In genomic region chr8:94983881-94984516, GRCm38 (mm10) we compare ENCODE assay signal across 8 mouse cellular contexts. TPM values are rescaled to one million over a fixed set of nuclear protein-coding genes. Genes with fewer than 3 reads are reported as not detected.
DNase-seq lines count a peak whose midpoint lies in the region; ATAC-seq and TF ChIP-seq lines count a peak whose summit lies in the region.

No protein-coding gene starts in this region.

- peak overlapping the region; percentile 22; the same call in 1 of the 2 replicates for H3K4me3 ChIP-seq in lung, embryonic 14.5 days (ENCODE audit: low read depth, low read length)
- H3K4me3 ChIP-seq in intestine, postnatal 0 days (ENCODE audit: low read depth, low read length): no peak overlapping the region
- peak overlapping the region; percentile 61 for H3K4me3 ChIP-seq in liver, embryonic 11.5 days (ENCODE audit: low read depth, low read length)
- H3K4me3 ChIP-seq in neural tube, embryonic 14.5 days (ENCODE audit: low read depth, low read length): peak overlapping the region; percentile 15; the same call in 1 of the 2 replicates

- H3K4me1 ChIP-seq in lung, embryonic 14.5 days (ENCODE audit: insufficient read depth): peaks cover 8% of the 10 kb centered on the region
- 0 out of 2 replicates have a peak, but pooled peaks cover 6% of the 10 kb centered on the region for H3K4me1 ChIP-seq in intestine, postnatal 0 days (replicated peaks; ENCODE audit: control insufficient read depth, insufficient read depth, low read length)
- H3K4me1 ChIP-seq in liver, embryonic 11.5 days (replicated peaks; ENCODE audit: control insufficient read depth, insufficient read depth, low read length): peaks cover 60% of the 10 kb centered on the region
- peaks cover 26% of the 10 kb centered on the region for H3K4me1 ChIP-seq in neural tube, embryonic 14.5 days (ENCODE audit: control insufficient read depth, insufficient read depth, low read length)

- H3K27me3 ChIP-seq in lung, embryonic 14.5 days (ENCODE audit: insufficient read depth, low read length): no peaks in the 10 kb centered on the region
- no peaks in the 10 kb centered on the region for H3K27me3 ChIP-seq in intestine, postnatal 0 days (replicated peaks; ENCODE audit: control insufficient read depth, insufficient read depth, low read length)
- H3K27me3 ChIP-seq in liver, embryonic 11.5 days (replicated peaks; ENCODE audit: control insufficient read depth, insufficient read depth, low read length): no peaks in the 10 kb centered on the region
- H3K27me3 ChIP-seq in neural tube, embryonic 14.5 days (ENCODE audit: control insufficient read depth, insufficient read depth, low read length): no peaks in the 10 kb centered on the region

- DNase-seq in lung, embryonic 14.5 days: peak; percentile 48
- no peak for DNase-seq in lung, postnatal 25 days (ENCODE audit: low spot score)
- peak; percentile 86 for DNase-seq in c-Kit-positive CD71-positive TER-119-positive erythroid progenitor cells, embryonic 14.5 days (ENCODE audit: low spot score)
- DNase-seq in heart, adult 11 months: peak; percentile 99
- peak; percentile 72 for DNase-seq in liver, embryonic 11.5 days (ENCODE audit: low spot score)
- DNase-seq in thymus, postnatal 4 days: no peak

- H3K9ac ChIP-seq in lung, embryonic 14.5 days: peak overlapping the region; percentile 21; the same call in 1 of the 2 replicates
- peak overlapping the region; percentile 26; the same call in 1 of the 2 replicates for H3K9ac ChIP-seq in intestine, postnatal 0 days (ENCODE audit: low read depth, low read length)
- H3K9ac ChIP-seq in liver, embryonic 11.5 days (ENCODE audit: low read depth, low read length): peak overlapping the region; percentile 78
- peak overlapping the region; percentile 32; the same call in 1 of the 2 replicates for H3K9ac ChIP-seq in neural tube, embryonic 14.5 days (replicated peaks; ENCODE audit: low read depth, low read length)

- WGBS in lung, embryonic 14.5 days: 22% methylated on average over 10 of the region's 10 CpGs
- 46% methylated on average over 10 of the region's 10 CpGs for WGBS in intestine, postnatal 0 days
- WGBS in liver, embryonic 11.5 days: 19% methylated on average over 10 of the region's 10 CpGs
- WGBS in neural tube, embryonic 14.5 days: 9% methylated on average over 10 of the region's 10 CpGs

- peak; percentile 71 for ATAC-seq in lung, embryonic 14.5 days (ENCODE audit: insufficient read depth)
- peak; percentile 61 for ATAC-seq in intestine, postnatal 0 days
- peak; percentile 89 for ATAC-seq in liver, embryonic 11.5 days (replicated peaks; ENCODE audit: low FRiP score)
- ATAC-seq in neural tube, embryonic 14.5 days (ENCODE audit: low read depth): peak; percentile 73

- peak overlapping the region; percentile 58; the same call in 1 of the 2 replicates for H3K27ac ChIP-seq in lung, embryonic 14.5 days (ENCODE audit: low read depth)
- no peak overlapping the region for H3K27ac ChIP-seq in intestine, postnatal 0 days (ENCODE audit: low read depth, low read length)
- peak overlapping the region; percentile 93 for H3K27ac ChIP-seq in liver, embryonic 11.5 days (ENCODE audit: low read depth, low read length)
- peak overlapping the region; percentile 61; the same call in 1 of the 2 replicates for H3K27ac ChIP-seq in neural tube, embryonic 14.5 days (ENCODE audit: low read depth, low read length)

- H3K9me3 ChIP-seq in lung, embryonic 14.5 days (ENCODE audit: low read depth, low read length): no peaks in the 10 kb centered on the region
- H3K9me3 ChIP-seq in intestine, postnatal 0 days (ENCODE audit: control insufficient read depth): no peaks in the 10 kb centered on the region
- H3K9me3 ChIP-seq in liver, embryonic 11.5 days (ENCODE audit: control insufficient read depth, low read length): no peaks in the 10 kb centered on the region
- no peaks in the 10 kb centered on the region for H3K9me3 ChIP-seq in neural tube, embryonic 14.5 days (ENCODE audit: control insufficient read depth, low read length)

- no peaks in the 10 kb centered on the region for H3K36me3 ChIP-seq in lung, embryonic 14.5 days (ENCODE audit: insufficient read depth)
- no peaks in the 10 kb centered on the region for H3K36me3 ChIP-seq in intestine, postnatal 0 days (ENCODE audit: control insufficient read depth, insufficient read depth)
- H3K36me3 ChIP-seq in liver, embryonic 11.5 days (ENCODE audit: control insufficient read depth, insufficient read depth, low read length): no peaks in the 10 kb centered on the region
- H3K36me3 ChIP-seq in neural tube, embryonic 14.5 days (ENCODE audit: control insufficient read depth, insufficient read depth, low read length): no peaks in the 10 kb centered on the region

- TF ChIP-seq CTCF in lung, embryonic 14.5 days (IDR thresholded peaks at IDR 0.05; ENCODE audit: low read depth): no peak
- no peak for TF ChIP-seq CTCF in intestine, postnatal 0 days (IDR thresholded peaks at IDR 0.05; ENCODE audit: low read depth)

- peak overlapping the region; percentile 37 for H3K4me2 ChIP-seq in lung, embryonic 14.5 days
- peak overlapping the region; percentile 51 for H3K4me2 ChIP-seq in intestine, postnatal 0 days (replicated peaks; ENCODE audit: low read depth)
- H3K4me2 ChIP-seq in liver, embryonic 11.5 days: peak overlapping the region; percentile 90
- peak overlapping the region; percentile 31 for H3K4me2 ChIP-seq in neural tube, embryonic 14.5 days (ENCODE audit: low read depth, low read length)

RNA-seq across cellular contexts. Expression of gene Adgrg1, which starts 9.4 kb away (rescaled TPM):
- 33.8 and 45.3 TPM in 2 replicates for polyA plus RNA-seq in lung, embryonic 14.5 days (2014; fragmentation: Nextera tagmentation; extraction: Ambion mirVana)
- 22.3 and 22.7 TPM in 2 replicates for polyA plus RNA-seq in intestine, postnatal 0 days (2015; fragmentation: Nextera tagmentation; extraction: Ambion mirVana)
- 125 and 137 TPM in 2 replicates for polyA plus RNA-seq in liver, embryonic 11.5 days (2014; fragmentation: Nextera tagmentation; extraction: Ambion mirVana)
- 93.5 and 116 TPM in 2 replicates for polyA plus RNA-seq in neural tube, embryonic 14.5 days (2014; fragmentation: Nextera tagmentation; extraction: Ambion mirVana)

RNA-seq across cellular contexts. Expression of gene Adgrg3, which starts 33.5 kb away (rescaled TPM):
- polyA plus RNA-seq in lung, embryonic 14.5 days (2014; fragmentation: Nextera tagmentation; extraction: Ambion mirVana): 4.0 and 4.7 TPM in 2 replicates
- polyA plus RNA-seq in intestine, postnatal 0 days (2015; fragmentation: Nextera tagmentation; extraction: Ambion mirVana): 4.2 and 4.7 TPM in 2 replicates
- 11.8 and 11.9 TPM in 2 replicates for polyA plus RNA-seq in liver, embryonic 11.5 days (2014; fragmentation: Nextera tagmentation; extraction: Ambion mirVana)
- 1.1 and 2.0 TPM in 2 replicates for polyA plus RNA-seq in neural tube, embryonic 14.5 days (2014; fragmentation: Nextera tagmentation; extraction: Ambion mirVana)

Comparison
In these comparisons a context has a peak if more than half of its experiments do, and no peak if none do; other contexts are left out.
1. DNase-seq: peak in lung, embryonic 14.5 days (single experiment), c-Kit-positive CD71-positive TER-119-positive erythroid progenitor cells, embryonic 14.5 days (single experiment), heart, adult 11 months (single experiment) and liver, embryonic 11.5 days (single experiment); none in lung, postnatal 25 days (single experiment) and thymus, postnatal 4 days (single experiment).
2. H3K4me2 ChIP-seq: peak in every context shown above with its lines; median percentile 90 in liver, embryonic 11.5 days; 51 in intestine, postnatal 0 days; 37 in lung, embryonic 14.5 days; 31 in neural tube, embryonic 14.5 days.
3. H3K9ac ChIP-seq: peak in every context shown above with its lines; median percentile 78 in liver, embryonic 11.5 days; 32 in neural tube, embryonic 14.5 days; 26 in intestine, postnatal 0 days; 21 in lung, embryonic 14.5 days.
4. Peak in every context shown above with its lines, with median percentiles within 50 percentile points of each other: ATAC-seq.